Mouse (Mus musculus) midbrain, postnatal 0 days (tissue): ENCODE measurements around the gene Gm10447. TPM values are rescaled to one million over a fixed set of nuclear protein-coding genes. Genes with fewer than 3 reads are reported as not detected.

Experiments
- ATAC-seq: fragments of 200-750 bp; cut with Nextera tagmentation; 2 replicates; pipeline ENCODE4 v1.8.0; 2017; ENCODE audit warnings: moderate number of reproducible peaks, mild to moderate bottlenecking, moderate TSS enrichment, moderate library complexity; ENCODE audit not compliant: low FRiP score
- DNase-seq: peaks from one replicate; pipeline ENCODE4 v3.0.0-alpha.2; 2015; ENCODE audit warnings: low spot score
- H3K27ac ChIP-seq: fragments of 300-500 bp; sonication (generic); 2 replicates; pipeline ENCODE4 v1.5.1; 2014; ENCODE audit warnings: low read depth, mild to moderate bottlenecking, low read length, mixed read lengths
- H3K27me3 ChIP-seq: fragments of 300-500 bp; sonication (generic); 2 replicates; pipeline ENCODE4 v1.6.1; 2014; ENCODE audit warnings: low read length, control low read depth, mixed read lengths; ENCODE audit not compliant: insufficient read depth
- H3K36me3 ChIP-seq: fragments of 300-500 bp; sonication (generic); 2 replicates; pipeline ENCODE4 v1.6.1; 2014; ENCODE audit warnings: low read length, control low read depth, mixed read lengths; ENCODE audit not compliant: insufficient read depth
- H3K4me1 ChIP-seq: fragments of 300-500 bp; sonication (generic); 2 replicates; pipeline ENCODE4 v1.6.1; 2014; ENCODE audit warnings: mild to moderate bottlenecking, control low read depth, antibody characterized with exemption, low read length, mixed read lengths; ENCODE audit not compliant: insufficient read depth
- H3K4me2 ChIP-seq: fragments of 300-500 bp; sonication (generic); 2 replicates; pipeline ENCODE4 v1.6.1; 2014; ENCODE audit warnings: low read depth, mild to moderate bottlenecking, low read length, mixed read lengths; ENCODE audit not compliant: poor library complexity, severe bottlenecking
- H3K4me3 ChIP-seq: fragments of 300-500 bp; sonication (generic); 2 replicates; pipeline ENCODE4 v1.5.1; 2014; ENCODE audit warnings: low read depth, mild to moderate bottlenecking, low read length, moderate library complexity
- H3K9ac ChIP-seq: fragments of 300-500 bp; sonication (generic); replicated peaks from 2 replicates; pipeline ENCODE4 v1.6.1; 2014; ENCODE audit warnings: mild to moderate bottlenecking, low read length, moderate library complexity, mixed read lengths; ENCODE audit not compliant: poor library complexity, severe bottlenecking
- H3K9me3 ChIP-seq: fragments of 300-500 bp; sonication (generic); 2 replicates; pipeline ENCODE4 v1.6.1; 2016; ENCODE audit warnings: low read length, control low read depth
- CTCF ChIP-seq: IDR thresholded peaks from 2 replicates; pipeline ENCODE4 v1.5.1; 2016; ENCODE audit warnings: antibody characterized with exemption, mild to moderate bottlenecking
- WGBS: fragments of 180-500 bp; shearing (Covaris S2); extraction: QIAGEN DNeasy Blood & Tissue Kit; methylation state at CpG from one replicate; pipeline ENCODE4 v1.1.7; 2014; 5-methylcytosine and 5-hydroxymethylcytosine counted together
- polyA plus RNA-seq: library from polyadenylated mRNA; unstranded; fragments of >200 nt; fragmentation: Nextera tagmentation; extraction: Ambion mirVana; gene quantifications from 2 replicates; pipeline ENCODE4 v1.2.1, GENCODE M21; 2015
- total RNA-seq: library from RNA; depleted of rRNA; stranded (reverse); fragments of >200 nt; gene quantifications from 2 replicates; pipeline ENCODE4 v1.2.3, GENCODE M21; 2014

Gene Gm10447
- total and polyA plus RNA-seq, 2 experiments from 2014 or later: 0.11 TPM; not detected in 1

DNA sequence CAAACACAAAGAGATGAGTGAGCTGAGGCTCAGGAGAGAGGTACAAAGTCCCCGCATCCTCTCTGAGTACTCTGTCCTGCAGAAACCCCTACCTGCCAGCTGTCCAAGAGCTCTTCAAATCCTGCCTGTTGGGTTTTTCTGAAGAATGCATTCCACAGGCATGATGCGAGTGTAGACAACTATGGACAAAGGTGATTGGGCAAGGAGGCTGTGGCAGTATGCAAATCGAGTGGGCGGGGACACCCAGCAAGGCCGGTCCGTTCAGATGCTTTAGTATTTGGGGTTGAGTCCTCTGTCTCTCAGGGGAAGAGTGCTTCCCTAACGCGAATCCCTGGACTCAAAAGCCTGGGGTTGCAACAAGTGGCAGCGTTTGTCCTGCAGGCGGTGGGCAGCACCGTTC is 43.7 kb upstream of the Gm10447 start:
- Histone ChIP-seq H3K27me3 (peaks cover 8% of the 10 kb centered on the region; the same call in 1 of the 2 replicates), H3K9ac (no peak overlapping the region), H3K36me3 (no peaks in the 10 kb centered on the region), H3K9me3 (no peaks in the 10 kb centered on the region), H3K27ac (no peak overlapping the region), H3K4me3 (no peak overlapping the region), H3K4me1 (no peaks in the 10 kb centered on the region), H3K4me2 (no peak overlapping the region)
- DNase-seq (no peak), ATAC-seq (no peak)
- no peak for TF ChIP-seq CTCF
- WGBS: 13% methylated on average over 11 of the region's 11 CpGs

DNA sequence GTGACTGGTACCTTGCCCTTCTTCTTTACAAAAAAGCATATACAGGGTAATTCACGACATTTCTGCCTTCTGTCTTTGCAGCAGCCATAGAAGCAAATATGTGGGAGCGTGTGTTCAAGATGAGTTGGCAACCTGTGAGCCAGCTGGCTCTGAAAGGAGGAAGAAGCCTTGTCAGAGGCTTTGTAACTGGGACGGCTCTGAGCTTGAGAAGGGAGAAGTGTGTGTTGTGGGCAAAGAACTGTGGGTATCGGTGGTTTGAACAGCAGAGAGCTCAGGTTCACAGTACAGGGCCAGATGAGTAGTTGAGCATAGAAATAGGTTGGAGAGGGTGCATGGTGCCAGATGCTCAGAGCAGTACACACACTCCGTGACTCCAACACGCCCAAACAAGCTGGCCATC is 40.0 kb upstream of the Gm10447 start:
- no peaks in the 10 kb centered on the region for H3K9me3 ChIP-seq
- 64% methylated on average over 6 of the region's 6 CpGs for WGBS
- no peak overlapping the region for H3K27ac ChIP-seq
- DNase-seq: no peak
- no peak overlapping the region for H3K4me2 ChIP-seq
- TF ChIP-seq CTCF: no peak
- no peaks in the 10 kb centered on the region for H3K36me3 ChIP-seq
- peaks cover 8% of the 10 kb centered on the region; the same call in 1 of the 2 replicates for H3K27me3 ChIP-seq
- no peak for ATAC-seq
- H3K4me1 ChIP-seq: no peaks in the 10 kb centered on the region
- no peak overlapping the region for H3K4me3 ChIP-seq
- H3K9ac ChIP-seq: no peak overlapping the region

DNA sequence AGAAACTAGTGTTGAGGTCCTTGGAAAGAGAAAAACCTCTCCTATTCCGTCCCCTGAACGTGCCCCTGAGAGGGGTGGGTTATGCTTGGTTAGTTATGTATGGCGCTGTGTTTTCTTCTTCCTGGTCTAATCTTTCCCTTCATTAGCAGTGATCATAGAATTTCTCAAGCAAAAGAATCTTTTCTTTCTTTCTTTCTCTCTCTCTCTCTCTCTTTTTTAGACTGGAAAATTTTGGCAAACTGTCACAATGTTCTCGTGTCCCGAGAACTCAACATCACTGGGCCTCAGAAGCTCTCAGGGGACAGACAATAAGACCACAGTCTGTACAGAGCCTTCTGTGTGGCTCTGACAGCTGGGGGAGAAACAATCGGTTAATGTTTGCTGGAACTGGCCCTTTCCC is 38.5 kb upstream of the Gm10447 start:
- Histone ChIP-seq H3K27ac (no peak overlapping the region), H3K4me1 (no peaks in the 10 kb centered on the region), H3K4me2 (no peak overlapping the region), H3K9ac (no peak overlapping the region), H3K36me3 (no peaks in the 10 kb centered on the region), H3K4me3 (no peak overlapping the region), H3K27me3 (peaks cover 5% of the 10 kb centered on the region; the same call in 1 of the 2 replicates), H3K9me3 (no peaks in the 10 kb centered on the region)
- 20% methylated on average over 6 of the region's 6 CpGs for WGBS
- peak; percentile 70 for DNase-seq
- no peak for TF ChIP-seq CTCF
- no peak for ATAC-seq

DNA sequence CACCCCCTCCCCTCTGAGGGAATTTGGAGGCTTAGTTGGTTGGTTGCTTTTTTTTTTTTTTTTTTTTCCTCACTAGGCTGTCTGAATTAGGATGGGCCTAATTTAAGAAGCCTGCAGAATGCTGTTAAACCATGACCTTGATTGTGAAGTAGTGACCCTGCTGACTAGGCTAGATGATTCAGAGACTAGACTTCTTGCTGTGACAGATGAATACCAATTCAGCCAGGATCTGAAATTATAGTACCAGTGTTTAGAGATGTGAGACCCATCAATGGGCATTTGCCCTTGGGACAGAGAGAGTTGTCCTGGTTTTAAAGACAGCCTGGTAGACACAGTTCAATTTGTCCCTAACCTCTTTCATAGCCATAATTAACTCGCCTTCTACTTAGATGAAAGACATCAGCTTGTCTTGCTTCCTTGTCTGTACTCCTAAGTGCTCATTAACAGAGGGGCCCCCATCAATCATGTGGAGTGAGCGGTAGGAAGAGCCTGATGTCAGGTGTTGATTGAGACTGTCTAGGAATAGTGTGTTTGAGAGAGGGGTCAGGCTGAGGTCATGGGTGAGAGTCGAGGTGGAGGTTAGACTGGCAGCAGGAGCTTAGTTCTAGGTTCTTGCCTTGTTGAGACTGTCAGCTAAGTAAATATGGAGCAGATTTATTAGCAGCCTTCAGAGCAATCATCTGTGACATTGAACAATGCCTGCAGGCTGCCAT is 36.5 kb upstream of the Gm10447 start:
- Histone ChIP-seq H3K27ac (no peak overlapping the region), H3K4me2 (no peak overlapping the region), H3K27me3 (no peaks in the 10 kb centered on the region), H3K9me3 (no peaks in the 10 kb centered on the region), H3K36me3 (no peaks in the 10 kb centered on the region), H3K9ac (no peak overlapping the region), H3K4me1 (no peaks in the 10 kb centered on the region), H3K4me3 (no peak overlapping the region)
- TF ChIP-seq CTCF: no peak
- no peak for DNase-seq
- WGBS: 46% methylated on average over 3 of the region's 3 CpGs
- no peak for ATAC-seq

DNA sequence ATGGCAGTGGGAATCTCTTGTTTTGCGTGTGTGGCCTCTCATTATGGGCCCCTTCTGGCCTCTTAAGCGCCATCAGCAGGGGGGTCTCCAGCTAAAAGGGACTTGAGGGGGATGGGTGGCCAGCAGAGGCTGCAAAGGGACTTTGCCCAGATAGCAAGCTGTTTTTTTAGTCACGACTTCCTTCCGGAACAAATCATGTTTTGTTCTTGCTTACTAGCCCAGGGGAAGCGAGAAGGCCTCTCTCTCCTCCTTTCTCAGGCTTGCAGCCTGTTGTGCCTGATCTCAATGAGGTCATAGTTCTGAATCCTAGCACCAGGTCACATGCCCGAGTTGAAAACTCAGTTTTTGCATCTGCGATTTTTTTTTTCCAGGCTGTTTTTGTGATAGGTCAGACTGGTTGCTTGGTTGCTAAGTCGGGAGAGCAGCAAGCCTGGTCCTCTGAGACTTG is 35.1 kb upstream of the Gm10447 start:
- Histone ChIP-seq H3K4me1 (no peaks in the 10 kb centered on the region), H3K36me3 (no peaks in the 10 kb centered on the region), H3K27me3 (peaks cover 2% of the 10 kb centered on the region; the same call in 1 of the 2 replicates), H3K9ac (no peak overlapping the region), H3K27ac (no peak overlapping the region), H3K4me2 (no peak overlapping the region), H3K9me3 (no peaks in the 10 kb centered on the region), H3K4me3 (no peak overlapping the region)
- no peak for TF ChIP-seq CTCF
- ATAC-seq: no peak; the same call in 1 of the 2 replicates
- 9% methylated on average over 8 of the region's 8 CpGs for WGBS
- DNase-seq: peak; percentile 70

DNA sequence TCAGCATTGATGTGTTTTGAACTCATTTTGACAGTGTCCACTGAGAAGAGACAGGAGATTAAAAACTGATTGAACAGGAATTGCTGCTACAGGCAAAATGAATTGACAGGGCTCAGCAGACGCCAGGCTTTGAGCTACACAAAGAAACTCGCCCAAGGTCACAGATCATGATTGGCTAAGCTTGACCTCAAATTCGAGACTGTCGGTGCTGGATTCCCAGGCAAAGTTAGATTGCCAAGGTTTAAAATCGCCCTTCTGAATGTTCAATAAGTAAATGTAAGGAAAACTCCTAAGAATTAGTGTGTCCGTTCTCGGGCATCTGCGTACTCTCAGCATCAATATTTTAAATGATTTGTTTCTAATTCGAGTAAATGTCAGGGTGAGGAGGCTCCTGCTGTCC is 32.5 kb upstream of the Gm10447 start:
- peaks cover 11% of the 10 kb centered on the region; the same call in 1 of the 2 replicates for H3K27me3 ChIP-seq
- no peak for DNase-seq
- WGBS: 59% methylated on average over 9 of the region's 9 CpGs
- no peak overlapping the region for H3K4me2 ChIP-seq
- H3K9ac ChIP-seq: no peak overlapping the region
- H3K27ac ChIP-seq: no peak overlapping the region
- H3K9me3 ChIP-seq: no peaks in the 10 kb centered on the region
- no peak overlapping the region for H3K4me3 ChIP-seq
- TF ChIP-seq CTCF: no peak
- ATAC-seq: no peak
- no peaks in the 10 kb centered on the region for H3K4me1 ChIP-seq
- no peaks in the 10 kb centered on the region for H3K36me3 ChIP-seq
